Mouse (Mus musculus) layer of hippocampus, adult 2 months (tissue): Measurements from ENCODE around the gene D3Ertd751e. TPM values are rescaled to one million over a fixed set of nuclear protein-coding genes. Genes with fewer than 3 reads are reported as not detected.

Experiments used
- DNase-seq, 2 experiments: peaks; one replicate each; pipeline ENCODE4 v3.0.0; 2022; ENCODE audit warnings: low spot score in 2 of 2
- H3K27ac ChIP-seq: fragments of 200-600 bp; 2 replicates; pipeline ENCODE4 v1.8.1; 2022
- H3K4me3 ChIP-seq: fragments of 200-600 bp; 2 replicates; pipeline ENCODE4 v1.8.1; 2022; ENCODE audit warnings: mild to moderate bottlenecking
- CTCF ChIP-seq: fragments of 200-600 bp; conservative IDR thresholded peaks from 2 replicates; pipeline ENCODE4 v1.8.1; 2022; ENCODE audit warnings: antibody characterized with exemption, mild to moderate bottlenecking, moderate library complexity
- long read RNA-seq, 2 experiments: library from polyadenylated mRNA; stranded (forward); transcript quantifications; one replicate each; pipeline ENCODE4 v2.0.0; 2021; ENCODE audit warnings: borderline mapping rate in 2 of 2
- total RNA-seq, 2 experiments: library from RNA; stranded (reverse); gene quantifications; 2 replicates each; pipeline ENCODE4 v1.2.3; 2021

D3Ertd751e gene
- total RNA-seq = 10 to 100 TPM in 1 of 2 experiments, 1 to 10 TPM in 1; 9.6 to 13.4 TPM
- long read RNA-seq, experiment 1, partial matches to known transcripts = 0 of 6 reads
- long read RNA-seq, experiment 1, other reads (novel, unspliced or antisense) = 2 of 6 reads
- long read RNA-seq, experiment 2, transcript D3Ertd751e-203 (6 exons, 3,452 nt) = major isoform, 6 of 14 reads
- long read RNA-seq, experiment 2, partial matches to known transcripts = 1 of 14 reads
- long read RNA-seq, experiment 2, other reads (novel, unspliced or antisense) = 7 of 14 reads

GRCm38 (mm10) chr3:41742278-41742934 lies at the start of gene D3Ertd751e, which contains the start of gene Sclt1:
Gene D3Ertd751e (plus strand): TSS chr3:41742611.
Gene Sclt1 (minus strand): TSS chr3:41742514.
- Histone ChIP-seq H3K4me3 (peak within 1 kb of the TSS; percentile 97), H3K27ac (peak within 1 kb of the TSS; percentile 96)
- DNase-seq = peak; percentile 97 to 98
- TF ChIP-seq CTCF = peak; percentile 56

GRCm38 (mm10) chr3:41695681-41696080 lies 46.7 kb upstream of the D3Ertd751e start:
- TF ChIP-seq CTCF = no peak
- no peak overlapping the region for H3K27ac ChIP-seq
- DNase-seq = no peak
- H3K4me3 ChIP-seq = no peak overlapping the region

DNA sequence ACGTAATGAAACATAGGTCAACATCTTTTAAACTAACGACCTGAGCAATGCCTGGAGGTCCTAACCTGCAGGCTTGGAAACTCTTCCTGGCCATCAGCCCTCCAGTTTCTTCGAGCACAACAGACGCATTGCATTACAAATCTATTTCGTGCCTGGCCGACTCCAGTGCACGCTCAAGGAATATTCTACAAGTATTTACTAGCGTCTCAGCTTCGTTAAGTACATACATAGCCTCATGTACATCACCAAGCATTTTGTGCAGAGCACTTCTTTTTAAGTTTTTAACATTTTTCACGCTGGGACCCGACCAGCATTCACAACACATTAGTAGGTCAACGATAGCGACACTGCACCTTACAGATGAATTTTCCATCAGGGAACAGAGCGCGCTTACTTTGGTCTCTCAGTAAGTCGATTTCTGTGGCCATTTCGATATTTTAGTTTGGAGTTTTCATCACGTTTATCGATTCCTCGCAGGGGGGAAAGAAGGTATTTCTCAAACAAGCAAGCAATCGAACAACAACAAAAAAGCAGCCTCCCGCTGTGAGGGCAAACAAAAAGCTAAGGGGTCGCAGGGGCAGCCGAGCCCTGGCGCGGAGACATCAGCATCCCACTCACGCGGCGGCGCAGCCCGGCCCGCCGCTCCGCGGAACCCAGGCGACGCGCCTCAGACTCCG lies 672 bp upstream of the D3Ertd751e start:
- peak overlapping the region; percentile 97 for H3K4me3 ChIP-seq
- no peak for DNase-seq

DNA sequence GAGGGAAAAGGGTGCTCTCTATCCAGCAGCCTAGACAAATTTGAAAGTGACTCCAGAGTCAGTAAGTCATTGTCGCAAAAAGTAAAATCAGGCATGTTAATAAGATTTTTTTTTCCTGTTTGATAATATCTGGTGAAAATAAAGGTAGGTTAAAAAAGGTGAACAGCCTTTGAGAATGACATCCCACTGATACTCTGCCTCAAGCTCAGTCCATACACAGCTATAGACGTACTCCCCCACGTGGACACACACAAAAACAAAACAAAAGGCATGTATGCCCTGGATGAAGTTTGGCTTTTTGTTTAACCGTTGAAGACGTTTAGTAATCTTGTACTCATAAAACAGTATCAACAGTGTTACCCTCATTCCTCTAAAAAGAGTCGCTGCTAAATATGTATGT lies 1.0 kb downstream of the D3Ertd751e start:
- peak overlapping the region; percentile 96; the same call in 1 of the 2 replicates for H3K27ac ChIP-seq
- peak; percentile 59 for TF ChIP-seq CTCF
- DNase-seq = peak in 1 of 2 experiments; percentile 8
- peak overlapping the region; percentile 97; the same call in 1 of the 2 replicates for H3K4me3 ChIP-seq

More for the DNA sequence above, 672 bp upstream of the D3Ertd751e start:
- no peak for TF ChIP-seq CTCF
- H3K27ac ChIP-seq = peak overlapping the region; percentile 96

GRCm38 (mm10) chr3:41754556-41754955 lies 12.1 kb downstream of the D3Ertd751e start:
- H3K27ac ChIP-seq = no peak overlapping the region
- H3K4me3 ChIP-seq = no peak overlapping the region
- no peak for TF ChIP-seq CTCF
- no peak for DNase-seq

- TF ChIP-seq CTCF = no peak
- H3K4me3 ChIP-seq = no peak overlapping the region
- no peak for DNase-seq
- H3K27ac ChIP-seq = no peak overlapping the region
Observed at GRCm38 (mm10) chr3:41762091-41762490, 19.7 kb downstream of the D3Ertd751e start.

- DNase-seq = no peak
- TF ChIP-seq CTCF = peak; percentile 69
- Histone ChIP-seq H3K27ac (no peak overlapping the region), H3K4me3 (no peak overlapping the region)
Observed at GRCm38 (mm10) chr3:41812447-41812846, 70.0 kb downstream of the D3Ertd751e start.

Other genes with a start within 250 kb of the D3Ertd751e start
- 10 to 100 TPM; 34.4 to 35.9 TPM for gene Jade1, start 186.9 kb upstream of the D3Ertd751e start, total RNA-seq
- 10 to 100 TPM; 17.0 to 19.3 TPM for gene Sclt1, start 97 bp upstream of the D3Ertd751e start, total RNA-seq